Mouse (Mus musculus) small intestine, adult 2 months (tissue): ENCODE measurements around the gene Nrd1.

Experiments used
- CTCF ChIP-seq: fragments of 200-500 bp; IDR thresholded peaks from 2 replicates; pipeline ENCODE4 v1.5.1; 2012; ENCODE audit warnings: low read depth, mild to moderate bottlenecking, control low read depth, inconsistent platforms, low read length, moderate library complexity, mixed read lengths; ENCODE audit not compliant: insufficient replicate concordance, insufficient read length; ENCODE audit errors: extremely low read depth
- POLR2A ChIP-seq: fragments of 200-500 bp; IDR thresholded peaks from 2 replicates; pipeline ENCODE4 v1.6.1; 2012; ENCODE audit warnings: low read depth, mild to moderate bottlenecking, control low read depth, inconsistent platforms, low read length, moderate library complexity

- TF ChIP-seq POLR2A (no peak), CTCF (no peak)
Measured at GRCm38 (mm10) chr4:109102574-109102973, 102.1 kb downstream of the Nrd1 start.
